Mouse (Mus musculus) CH12.LX (cell line): Measurements from ENCODE around the gene Pik3r2.

Experiments
- CTCF ChIP-seq, 2 experiments: IDR thresholded peaks in 1 of 2; conservative IDR thresholded peaks in 1 of 2; 2 replicates each; pipeline ENCODE4 v1.5.1; 2011 to 2012; ENCODE audit warnings: low read depth in 2 of 2, low read length in 2 of 2, improper control_type of control experiment in 1 of 2, inconsistent platforms in 1 of 2, mild to moderate bottlenecking in 1 of 2, moderate library complexity in 1 of 2
- E2F4 ChIP-seq: IDR thresholded peaks from 2 replicates; pipeline ENCODE4 v1.6.1; 2011; ENCODE audit warnings: low read depth, low read length, improper control_type of control experiment; ENCODE audit not compliant: insufficient replicate concordance
- EP300 ChIP-seq: IDR thresholded peaks from 2 replicates; pipeline ENCODE4 v1.6.1; 2011; ENCODE audit warnings: low read length, improper control_type of control experiment
- HCFC1 ChIP-seq: IDR thresholded peaks from 2 replicates; pipeline ENCODE4 v1.6.1; 2012; ENCODE audit warnings: low read depth, mild to moderate bottlenecking, inconsistent platforms, low read length, improper control_type of control experiment
- MAZ ChIP-seq: IDR thresholded peaks from 2 replicates; pipeline ENCODE4 v1.6.1; 2012; ENCODE audit warnings: low read depth, mild to moderate bottlenecking, inconsistent platforms, low read length, improper control_type of control experiment, moderate library complexity
- NELFE ChIP-seq: IDR thresholded peaks from 2 replicates; pipeline ENCODE4 v1.6.1; 2011; ENCODE audit warnings: low read depth, low read length, improper control_type of control experiment
- NRF1 ChIP-seq: IDR thresholded peaks from 2 replicates; pipeline ENCODE4 v1.6.1; 2014; ENCODE audit warnings: low read depth, mild to moderate bottlenecking, inconsistent platforms, low read length, improper control_type of control experiment, moderate library complexity
- POLR2A ChIP-seq: IDR thresholded peaks from 2 replicates; pipeline ENCODE4 v1.6.1; 2011; ENCODE audit warnings: low read depth, mild to moderate bottlenecking, improper control_type of control experiment, low read length
- RAD21 ChIP-seq: IDR thresholded peaks from 2 replicates; pipeline ENCODE4 v1.6.1; 2011; ENCODE audit warnings: low read depth, mild to moderate bottlenecking, low read length, improper control_type of control experiment, moderate library complexity
- TCF12 ChIP-seq: IDR thresholded peaks from 2 replicates; pipeline ENCODE4 v1.6.1; 2014; ENCODE audit warnings: low read depth, mild to moderate bottlenecking, inconsistent platforms, low read length, improper control_type of control experiment
- ZC3H11A ChIP-seq: IDR thresholded peaks from 2 replicates; pipeline ENCODE4 v1.6.1; 2012; ENCODE audit warnings: low read depth, mild to moderate bottlenecking, inconsistent platforms, low read length, improper control_type of control experiment
- ZKSCAN1 ChIP-seq: IDR thresholded peaks from 2 replicates; pipeline ENCODE4 v1.6.1; 2012; ENCODE audit warnings: low read depth, inconsistent platforms, low read length, improper control_type of control experiment, borderline replicate concordance
- ZNF384 ChIP-seq: IDR thresholded peaks from 2 replicates; pipeline ENCODE4 v1.6.1; 2012; ENCODE audit warnings: low read depth, low read length, improper control_type of control experiment, inconsistent platforms

DNA sequence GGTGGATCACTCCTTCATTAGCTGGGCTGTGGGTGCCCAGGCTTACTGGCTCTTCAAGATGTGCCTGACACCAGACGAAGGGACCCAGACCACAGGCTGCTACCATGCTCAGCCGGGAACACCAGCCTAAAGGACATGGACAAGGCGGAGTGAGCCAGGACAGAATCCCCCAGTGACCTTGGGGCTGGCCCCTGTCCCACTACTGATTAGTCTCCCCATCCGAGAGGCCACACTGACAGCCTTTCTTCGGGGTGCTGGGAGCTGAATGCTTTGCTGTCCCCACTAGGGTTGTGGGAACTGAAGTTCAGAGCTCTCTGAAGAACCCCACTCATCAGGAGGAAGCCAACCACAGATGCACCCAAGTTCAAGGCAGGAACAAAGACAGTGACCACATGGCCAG lies 1.3 kb downstream of the Pik3r2 start:
- TF ChIP-seq MAZ (no peak), POLR2A (no peak), CTCF (conservative IDR thresholded peaks at IDR 0.05 in 1 of 2, IDR thresholded peaks at IDR 0.05 in 1 of 2; ENCODE audit: low read depth in 2 of 2, low read length in 2 of 2) (no peak), HCFC1 (no peak), NELFE (no peak), ZNF384 (no peak), TCF12 (no peak), ZKSCAN1 (no peak), E2F4 (no peak), EP300 (no peak), NRF1 (no peak), RAD21 (no peak), ZC3H11A (no peak)
